Mouse (Mus musculus) thymus, postnatal 0 days (tissue): ENCODE measurements around the gene Celf2. TPM values are rescaled to one million over a fixed set of nuclear protein-coding genes. Genes with fewer than 3 reads are reported as not detected.

Experiments
- DNase-seq: peaks from one replicate; pipeline ENCODE4 v3.0.0-alpha.2; 2015; ENCODE audit warnings: low spot score
- polyA plus RNA-seq: library from polyadenylated mRNA; unstranded; fragments of >200 nt; fragmentation: Nextera tagmentation; extraction: Ambion mirVana; gene quantifications from 2 replicates; pipeline ENCODE4 v1.2.1, GENCODE M21; 2015

Gene Celf2
- polyA plus RNA-seq, 1 experiment from 2014 or later = 184 TPM

DNA sequence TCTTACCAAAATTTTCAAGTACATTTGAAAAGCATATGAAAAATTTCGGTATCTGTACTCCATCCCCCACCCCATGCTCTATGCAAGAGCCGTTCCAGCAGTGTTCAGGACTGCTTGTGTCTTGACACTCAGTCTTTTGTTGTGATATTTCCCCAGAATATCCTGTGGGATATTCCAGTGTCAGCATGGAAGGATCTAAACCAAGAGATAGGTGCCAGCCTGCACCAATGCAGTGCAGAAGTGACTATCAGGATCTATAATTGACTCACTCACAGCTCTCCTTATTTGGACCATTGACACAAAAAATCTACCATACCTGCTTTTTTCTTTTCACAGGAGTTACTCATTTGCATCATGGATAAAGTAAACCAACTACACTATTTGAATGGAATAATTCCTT lies 116.9 kb downstream of the Celf2 start:
- DNase-seq = no peak

DNA sequence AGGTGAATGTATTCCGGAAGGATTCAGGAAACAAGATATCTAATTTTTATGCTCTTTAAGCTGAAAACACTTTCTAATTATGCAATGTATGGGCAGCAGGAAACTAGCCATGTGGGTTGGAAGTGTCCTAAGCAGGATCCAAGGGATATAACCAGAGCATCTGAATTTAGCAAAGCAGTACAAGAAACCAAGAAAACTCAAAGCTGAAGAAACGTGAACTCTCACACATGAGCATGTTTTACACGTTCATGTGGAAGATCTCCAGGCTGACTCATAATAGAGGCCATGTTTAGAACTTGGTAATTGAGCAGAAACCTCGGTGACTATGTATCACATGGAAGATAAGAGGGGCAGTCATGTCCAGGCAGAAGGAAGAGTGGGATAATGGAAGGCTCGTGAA lies 120.1 kb downstream of the Celf2 start:
- DNase-seq = no peak

DNA sequence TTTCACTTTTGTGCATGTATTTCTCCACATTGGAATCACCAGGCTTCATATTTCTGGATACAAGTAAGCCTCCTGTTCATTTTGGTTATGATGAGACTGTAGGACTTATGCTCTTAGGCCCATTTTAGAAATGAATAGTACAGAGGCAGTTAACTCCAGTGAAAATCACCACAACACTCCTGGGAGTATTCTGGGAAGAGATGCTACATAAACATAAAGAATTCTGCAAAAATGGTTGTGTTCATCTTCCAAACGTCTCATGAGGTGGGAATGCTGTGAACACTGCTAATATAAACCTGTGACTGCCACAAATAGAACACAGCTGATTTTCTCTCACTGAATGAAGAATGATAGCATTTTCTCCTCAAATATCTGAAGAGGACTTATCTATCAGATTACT lies 130.6 kb downstream of the Celf2 start:
- DNase-seq = no peak

DNA sequence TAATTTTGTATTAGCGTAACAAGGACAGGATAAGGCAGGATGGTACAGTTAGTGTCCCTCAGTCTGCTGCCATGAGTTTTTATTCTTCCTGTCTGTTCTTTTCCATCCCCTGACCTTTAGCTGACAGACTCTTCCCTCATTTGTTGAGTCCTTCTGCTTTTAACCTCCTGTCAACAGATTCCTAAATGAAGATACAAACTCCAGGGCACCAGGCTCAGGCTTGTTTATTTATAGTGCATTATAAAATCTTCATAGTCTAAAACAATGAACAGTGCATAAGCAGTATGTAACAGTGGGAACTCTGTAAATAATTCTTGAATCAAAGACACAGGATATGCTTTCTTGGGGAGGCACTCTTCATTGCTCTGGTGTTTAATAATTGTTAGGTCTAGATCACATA lies 131.5 kb downstream of the Celf2 start:
- no peak for DNase-seq

DNA sequence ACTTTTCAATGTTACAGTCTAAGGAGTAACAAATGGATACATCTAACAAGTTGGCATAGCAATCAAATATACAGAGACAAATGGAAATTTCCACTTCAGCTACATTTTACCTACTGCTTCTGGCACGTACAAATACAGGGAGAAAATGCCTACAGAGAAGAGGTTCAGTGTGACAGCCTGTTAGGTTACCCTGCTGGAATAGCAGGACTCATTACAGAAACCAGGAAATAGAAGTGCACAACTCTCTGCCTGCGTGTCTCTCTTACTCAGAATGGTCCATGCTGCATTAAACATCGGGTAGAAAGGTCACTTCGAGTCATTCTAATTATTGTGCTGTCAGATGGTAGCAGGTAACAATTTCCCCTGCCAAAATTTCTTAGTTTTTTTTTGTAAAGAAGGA lies 141.6 kb downstream of the Celf2 start:
- no peak for DNase-seq

DNA sequence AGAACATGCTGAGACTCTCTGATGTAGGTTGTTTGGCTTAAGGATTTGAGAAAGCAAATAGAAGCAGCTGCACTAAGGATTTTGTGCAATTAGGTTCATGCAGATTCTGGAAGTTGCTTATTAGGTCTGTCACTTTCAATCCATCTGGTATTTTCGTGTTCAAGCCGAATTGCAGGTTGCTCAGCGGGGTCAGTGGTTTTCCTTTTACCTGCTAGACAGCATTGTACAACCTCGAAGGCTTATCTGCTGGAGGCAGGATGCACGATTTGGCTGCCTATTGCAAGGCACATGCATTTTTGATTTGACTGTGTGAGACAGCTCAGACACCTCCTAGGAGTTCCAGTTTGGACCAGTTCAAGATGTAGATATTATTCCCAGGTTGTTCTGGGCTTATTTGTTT lies 149.8 kb downstream of the Celf2 start:
- DNase-seq = no peak

DNA sequence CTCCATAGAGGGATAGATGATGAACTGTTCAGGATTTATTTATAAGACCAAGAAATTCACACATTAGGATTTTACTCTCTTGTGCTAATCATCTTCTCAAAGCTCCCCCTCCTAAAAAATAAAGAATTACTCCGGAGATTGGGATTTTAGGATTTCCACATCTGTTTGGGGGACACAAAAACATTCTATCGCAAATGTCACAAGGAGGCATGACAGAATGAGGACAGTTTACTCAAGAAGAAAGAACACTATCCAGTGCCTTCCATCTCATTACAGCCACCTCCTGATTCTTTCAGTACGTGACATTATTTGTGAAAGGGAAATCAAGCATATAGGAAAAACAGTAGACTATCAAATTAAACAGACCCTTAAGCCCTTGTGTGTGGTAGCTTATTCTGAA lies 150.5 kb downstream of the Celf2 start:
- DNase-seq = no peak

DNA sequence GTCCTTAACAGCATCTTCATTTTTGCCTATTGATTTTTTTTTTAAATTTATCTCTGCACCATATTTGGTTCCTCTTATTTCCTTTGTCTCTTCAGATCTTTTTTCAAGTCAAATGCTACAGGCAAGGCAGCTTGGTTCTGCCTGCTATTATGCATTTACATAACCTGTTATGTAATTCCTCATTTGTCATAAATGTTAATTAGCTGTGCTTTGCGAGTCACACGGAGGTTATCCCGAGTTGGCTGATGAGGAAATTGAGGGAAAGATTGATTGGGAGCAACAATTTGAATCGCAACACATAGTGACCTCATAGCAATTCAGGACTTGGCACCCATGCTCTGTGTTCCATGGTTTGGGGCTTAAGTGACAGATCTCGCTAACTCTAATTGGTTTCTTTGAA lies 158.1 kb downstream of the Celf2 start:
- no peak for DNase-seq

DNA sequence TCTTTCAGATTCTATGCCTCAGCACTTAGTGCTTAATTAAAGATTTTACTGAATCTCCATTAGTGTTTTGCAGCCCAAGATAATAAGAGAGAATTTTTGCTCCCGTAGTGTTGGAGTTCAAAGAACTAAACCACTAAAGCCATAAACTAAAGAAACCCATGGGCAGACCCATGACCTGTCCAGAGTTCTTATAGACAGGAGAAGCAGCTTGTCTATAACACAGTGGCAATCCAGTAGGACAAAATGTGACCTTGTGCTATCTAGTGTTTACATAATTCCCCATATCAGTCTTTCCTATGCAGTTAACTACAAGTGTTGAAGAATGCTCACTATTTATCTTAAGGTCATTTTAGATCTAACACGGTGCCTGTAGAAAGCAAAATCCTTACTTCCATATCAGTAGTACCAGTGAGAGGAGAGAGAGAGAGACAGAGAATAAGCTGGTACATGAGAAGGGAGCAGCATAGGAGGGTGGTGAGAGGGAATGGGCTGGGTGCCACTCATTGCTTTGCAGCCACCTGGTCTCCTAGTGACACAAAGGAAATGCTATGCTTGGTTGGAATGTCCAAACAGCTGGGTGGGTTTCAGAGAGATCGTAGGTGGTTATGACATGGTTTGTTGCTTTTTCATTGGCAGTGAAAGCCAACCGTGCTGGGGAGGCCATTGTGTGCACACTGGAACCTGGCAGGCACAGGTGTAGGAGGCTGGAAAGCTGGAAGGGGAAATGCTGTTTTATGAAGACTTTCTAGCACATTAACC lies 162.5 kb downstream of the Celf2 start:
- no peak for DNase-seq

DNA sequence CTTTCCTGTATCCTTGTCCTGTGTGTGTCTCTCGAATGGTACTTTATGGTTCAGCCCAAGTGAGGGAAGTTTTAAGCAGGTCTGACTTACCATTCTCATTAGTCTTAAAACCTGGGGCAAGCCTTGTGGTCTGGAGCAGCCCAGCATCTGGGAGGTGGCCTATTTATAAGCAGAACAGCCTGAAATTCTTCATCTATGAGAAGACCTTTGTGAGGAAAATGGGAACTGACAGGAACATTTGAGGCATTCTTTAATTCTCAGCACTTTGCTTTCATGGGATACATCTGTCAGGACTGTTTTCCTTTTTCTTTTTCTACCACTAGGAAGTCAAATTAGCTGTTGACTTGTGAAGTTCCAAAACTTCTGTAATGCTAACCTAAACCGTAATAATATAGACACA lies 164.4 kb downstream of the Celf2 start:
- no peak for DNase-seq

DNA sequence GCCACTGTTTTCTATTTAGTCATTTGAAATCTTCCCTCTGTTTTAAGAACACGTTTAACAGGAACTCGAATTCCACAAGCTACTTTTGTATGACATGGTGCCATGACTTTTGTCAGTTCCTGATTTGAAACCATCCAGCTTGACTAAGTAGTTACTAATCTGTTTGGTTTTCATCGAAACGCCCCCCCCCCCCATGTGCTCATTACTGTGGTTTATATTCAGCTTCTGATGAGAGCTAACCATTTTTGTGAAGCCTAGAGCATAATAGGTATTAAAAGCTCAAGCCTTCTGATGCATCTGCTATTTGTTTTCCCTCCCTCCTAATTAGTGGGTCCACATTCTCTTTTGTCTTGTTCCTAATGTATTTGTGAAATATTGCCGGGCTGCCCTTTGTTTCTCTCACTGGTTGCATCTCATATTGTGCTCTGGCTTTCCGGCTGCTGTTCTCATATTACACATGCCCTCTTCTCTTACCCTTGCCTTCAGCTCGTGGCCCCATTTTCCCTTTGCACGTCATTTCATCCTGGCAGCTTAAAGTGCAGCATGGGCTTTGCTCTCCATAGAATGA lies 166.4 kb downstream of the Celf2 start:
- DNase-seq = no peak

DNA sequence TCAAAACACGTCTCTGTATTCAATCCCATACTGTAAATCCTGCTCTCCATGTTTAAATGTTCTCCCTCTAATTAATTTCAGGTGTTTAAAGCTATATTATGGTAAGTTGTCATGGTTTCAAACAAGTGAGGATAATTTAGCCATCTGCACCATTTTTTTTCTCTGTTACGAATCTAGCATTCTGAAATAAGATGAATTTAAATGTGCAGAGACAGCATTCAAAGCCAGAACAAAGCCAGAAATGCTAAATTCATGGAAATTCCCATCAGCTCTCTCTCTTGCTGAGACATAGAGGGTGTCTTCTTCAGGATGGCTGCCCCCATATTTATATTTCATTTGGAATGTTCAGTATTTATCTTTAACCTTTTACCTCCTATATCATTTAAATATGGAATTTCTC lies 174.5 kb downstream of the Celf2 start:
- DNase-seq = no peak

DNA sequence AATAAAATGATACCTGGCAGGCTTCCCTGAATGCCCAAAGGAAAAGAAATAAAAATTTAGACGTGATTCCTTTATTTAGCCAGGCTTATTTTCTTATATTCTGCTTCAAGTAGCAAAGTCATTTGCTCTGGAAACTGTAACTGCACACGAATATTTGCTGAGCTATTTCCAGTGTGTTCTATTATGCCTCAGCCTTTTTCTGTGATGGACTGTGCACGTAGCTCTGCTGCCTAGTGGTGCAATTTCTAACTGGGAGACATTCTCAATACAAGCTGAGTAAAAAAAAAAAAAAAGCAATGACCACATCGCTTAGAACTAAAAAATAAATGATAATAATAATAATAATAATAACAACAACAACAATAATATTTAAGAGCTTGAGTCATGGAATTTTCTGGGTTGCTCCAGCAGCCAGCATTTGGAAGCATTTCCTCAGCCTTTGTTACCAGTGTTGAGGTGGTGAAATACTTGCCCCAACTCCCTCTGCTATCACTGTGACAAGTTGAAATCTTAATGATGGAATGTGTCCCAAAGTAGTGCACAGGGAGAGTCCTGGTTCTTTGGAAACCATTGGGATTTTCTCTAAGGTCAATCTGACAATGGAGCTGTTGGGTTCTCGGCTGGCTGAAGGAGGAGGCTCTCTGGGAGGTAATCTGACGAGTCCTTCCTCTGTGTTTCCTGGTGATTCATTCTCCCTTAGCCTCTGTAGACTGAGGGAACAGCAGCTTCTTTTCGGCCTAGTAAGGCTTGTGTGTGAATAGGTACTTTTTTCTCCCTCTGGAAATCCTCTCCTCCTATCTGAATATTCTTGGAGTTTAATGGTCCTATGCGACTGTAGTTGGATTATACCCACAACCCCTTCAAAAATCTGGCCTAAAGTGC lies 181.1 kb downstream of the Celf2 start:
- no peak for DNase-seq

DNA sequence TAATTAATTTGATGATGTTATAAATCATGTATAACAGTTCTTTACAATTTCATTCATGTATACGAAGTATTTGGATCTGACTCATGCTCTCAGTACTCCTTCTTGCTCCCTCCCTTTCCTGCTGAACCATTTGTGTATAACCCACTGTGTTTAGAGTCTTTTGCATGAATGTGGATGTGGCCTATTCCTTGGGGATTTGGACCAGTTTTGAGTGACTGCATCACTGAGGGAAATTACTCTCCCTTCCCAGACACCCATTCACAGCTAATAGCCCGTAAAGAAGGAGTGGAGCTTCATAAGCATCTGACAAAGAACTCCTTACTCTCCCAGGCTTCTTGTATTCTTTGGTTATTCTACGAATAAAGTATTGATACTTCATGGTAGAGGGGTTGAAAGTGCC lies 189.6 kb downstream of the Celf2 start:
- DNase-seq = no peak

DNA sequence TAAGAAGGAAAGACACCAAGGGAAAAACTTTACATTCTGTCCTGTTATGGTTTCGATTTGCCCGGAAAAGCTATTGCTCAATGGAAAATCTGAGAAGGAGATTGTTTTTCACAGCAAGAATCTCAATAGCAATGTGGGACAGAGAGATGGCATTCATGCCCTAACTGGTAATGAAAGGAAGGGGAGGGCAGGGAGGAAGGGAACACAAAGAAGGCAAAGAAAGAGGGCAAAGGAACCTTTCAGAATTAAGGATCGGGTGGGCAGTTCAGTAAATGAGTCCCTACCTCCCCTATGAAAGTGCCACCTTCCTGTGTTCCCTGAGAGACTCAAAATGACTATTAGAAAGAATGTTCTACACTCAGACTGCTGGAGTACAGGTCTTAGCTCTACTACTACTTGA lies 197.6 kb downstream of the Celf2 start:
- no peak for DNase-seq

DNA sequence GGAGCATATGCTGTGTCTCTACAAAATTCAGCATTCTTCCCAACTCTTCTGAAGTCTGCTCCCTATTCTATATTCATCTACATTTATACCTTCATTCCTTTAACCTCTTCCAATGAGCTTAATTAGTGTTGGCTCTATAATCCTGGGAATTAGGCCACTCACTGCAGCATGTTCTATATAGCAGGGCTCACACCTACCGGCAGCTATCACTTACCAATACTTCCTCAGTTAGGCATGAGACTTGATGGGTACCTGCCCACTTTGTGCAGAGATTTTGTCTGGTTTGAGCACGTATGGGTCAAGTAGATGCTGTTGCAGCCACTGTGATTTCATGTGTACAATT lies 198.6 kb downstream of the Celf2 start:
- no peak for DNase-seq

DNA sequence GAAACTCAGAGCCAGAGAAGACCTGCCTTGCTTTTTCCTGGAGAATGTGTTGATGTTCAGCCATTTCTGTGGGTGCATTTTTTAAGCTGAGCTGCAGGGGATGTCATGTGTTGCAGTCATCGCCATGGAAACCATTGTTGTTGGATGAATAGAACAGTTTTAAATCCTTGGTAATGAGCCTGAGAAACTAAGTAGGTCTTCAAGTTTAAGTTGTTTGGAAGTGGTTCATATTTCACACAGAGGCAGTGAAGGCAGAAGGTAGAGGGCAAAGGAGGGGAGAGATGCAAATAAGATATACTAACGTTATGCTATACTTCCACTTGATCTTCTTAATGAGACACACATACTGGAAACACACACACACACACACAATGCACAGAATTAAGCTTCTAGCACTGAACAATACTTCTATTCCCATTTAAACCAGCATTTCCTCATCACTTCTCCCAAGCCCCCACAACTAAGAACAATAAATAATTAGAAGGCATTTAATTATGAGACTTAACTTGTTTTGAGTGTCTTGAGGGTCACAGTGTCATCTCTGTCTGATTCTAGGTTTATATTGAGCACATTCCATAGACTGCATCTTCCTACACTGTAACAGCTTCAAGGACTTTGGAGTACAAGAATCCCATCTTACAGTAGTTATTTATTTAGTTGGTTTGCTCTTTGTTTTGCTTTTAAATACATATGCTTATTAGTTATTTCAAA lies 199.1 kb downstream of the Celf2 start:
- DNase-seq = no peak

DNA sequence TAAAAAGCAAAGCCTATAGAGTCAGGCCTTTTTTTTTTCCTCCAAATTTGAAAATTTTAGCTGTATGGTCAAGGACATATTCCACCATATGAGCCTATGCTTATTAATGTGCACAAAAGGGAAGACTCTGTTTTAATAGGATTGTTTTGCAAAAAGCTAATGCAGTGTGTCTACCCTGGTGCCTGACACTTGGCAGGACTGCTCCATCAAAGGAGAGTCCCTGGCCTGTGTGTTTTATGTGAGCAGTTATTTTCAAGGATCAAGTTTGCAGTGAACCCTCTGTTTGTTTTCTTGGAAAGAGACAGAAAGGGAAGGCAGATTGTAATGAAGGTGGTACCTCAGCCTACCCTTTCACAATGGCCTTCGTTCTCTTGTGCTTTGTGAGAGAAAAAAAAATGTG lies 200.0 kb downstream of the Celf2 start:
- no peak for DNase-seq

DNA sequence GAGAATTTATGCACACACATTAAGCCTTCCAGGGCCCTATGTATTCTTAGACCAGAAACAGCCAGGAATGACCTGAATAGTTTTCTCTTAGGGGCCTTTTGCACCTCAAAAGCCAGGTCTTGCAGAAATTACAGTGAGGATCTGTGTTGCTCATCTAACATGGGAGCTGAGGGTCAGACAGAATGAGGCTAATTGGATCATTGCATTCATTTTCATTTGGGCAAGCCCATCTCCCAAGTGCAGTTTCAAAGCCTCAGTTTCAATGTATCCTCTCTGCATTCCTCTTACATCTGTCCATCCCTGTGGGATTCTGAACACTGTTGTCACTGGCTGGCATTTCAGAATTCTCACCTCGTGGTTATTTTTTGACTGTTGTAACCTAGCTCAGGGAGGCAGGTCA lies 200.6 kb downstream of the Celf2 start:
- DNase-seq = no peak

DNA sequence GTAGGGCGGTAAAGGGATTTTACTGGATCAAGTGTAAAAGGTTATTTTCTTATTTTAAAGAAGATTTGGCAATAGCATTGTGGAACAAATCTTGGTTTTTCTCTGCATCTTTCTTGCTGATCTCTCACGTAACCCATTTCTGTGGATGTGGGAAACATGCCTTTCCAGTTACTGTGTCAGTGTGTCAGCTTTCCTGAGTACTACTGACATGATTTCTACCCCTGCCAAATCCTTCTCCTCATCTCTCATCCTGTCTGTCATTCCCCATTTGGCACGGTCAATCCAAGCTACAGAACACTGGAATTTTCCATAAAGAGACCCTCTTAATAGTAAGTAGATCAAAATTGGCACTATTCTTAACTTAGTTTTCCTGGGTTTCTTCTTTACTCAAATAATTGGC lies 221.9 kb downstream of the Celf2 start:
- no peak for DNase-seq

DNA sequence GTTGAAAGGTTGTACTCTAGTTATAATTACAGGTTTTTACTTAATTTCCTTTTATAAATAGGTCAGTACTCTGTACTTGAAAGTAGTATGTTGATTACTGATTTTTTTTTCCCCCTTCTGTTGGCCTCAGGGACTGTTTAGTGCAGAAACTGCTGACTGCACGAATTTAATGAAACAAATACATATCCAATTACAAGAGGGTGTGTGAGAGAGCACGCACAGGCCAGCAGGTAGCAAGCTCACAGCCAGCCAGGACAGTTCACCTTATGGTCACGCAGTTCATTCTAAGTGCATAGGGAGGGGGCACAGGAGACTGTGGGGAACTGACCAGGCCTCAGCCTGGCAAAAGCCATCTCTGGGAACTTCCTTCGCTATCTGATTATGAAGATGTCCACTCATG lies 236.1 kb downstream of the Celf2 start:
- no peak for DNase-seq

DNA sequence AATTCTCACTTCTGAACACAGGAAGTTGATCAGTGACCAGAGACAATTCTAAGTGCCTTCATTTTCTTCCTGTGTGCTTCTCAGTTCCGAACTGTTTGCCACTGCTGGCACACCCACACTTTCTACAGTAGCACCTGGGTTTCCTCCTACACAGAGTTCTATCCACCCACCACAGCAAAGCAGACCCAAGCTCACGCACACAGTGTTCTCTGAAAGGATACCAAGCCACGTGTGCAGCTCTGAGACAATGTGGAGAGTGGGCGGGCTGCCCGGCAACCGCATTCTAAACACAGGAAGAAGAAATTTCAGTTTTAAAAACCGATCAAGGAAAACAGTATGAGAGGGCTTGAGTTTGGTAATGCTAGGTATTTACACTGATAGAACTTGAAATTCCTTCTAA lies 239.3 kb downstream of the Celf2 start:
- DNase-seq = peak; percentile 47
